Mouse (Mus musculus): ENCODE data around the gene Cradd.

- TF ChIP-seq CTCF (IDR thresholded peaks at IDR 0.05; ENCODE audit: low read depth): no peak
- TF ChIP-seq EP300 (optimal IDR thresholded peaks at IDR 0.05): no peak
Measured at GRCm38 (mm10) chr10:95232554-95232953, 91.4 kb downstream of the Cradd start.
